ENCODE assay signal across 26 mouse cellular contexts in genomic region chr2:105779320-105779891, GRCm38 (mm10).
DNase-seq lines count a peak whose midpoint lies in the region; ATAC-seq and TF ChIP-seq lines count a peak whose summit lies in the region.
"Had no signal": no experiment of that assay in that cellular context is flagged by ENCODE, and none has a peak within 500 bp of the region (broad histone marks: within the 10 kb centered on the region; RNA-seq: fewer than 3 reads in every experiment).

No protein-coding gene starts in this region.

- peak; percentile 53 for ATAC-seq in forebrain, embryonic 11.5 days (replicated peaks; ENCODE audit: low FRiP score)
- no peak for ATAC-seq in forebrain, embryonic 13.5 days
- ATAC-seq in midbrain, embryonic 12.5 days (ENCODE audit: low FRiP score, low read depth) = peak; percentile 84
- no peak for ATAC-seq in midbrain, embryonic 15.5 days (replicated peaks)
- ATAC-seq: intestine, postnatal 0 days had no signal

- H3K36me3 ChIP-seq in forebrain, embryonic 11.5 days (ENCODE audit: control insufficient read depth, insufficient read depth, low read length) = no peaks in the 10 kb centered on the region
- no peaks in the 10 kb centered on the region for H3K36me3 ChIP-seq in forebrain, embryonic 13.5 days (ENCODE audit: poor library complexity, severe bottlenecking)
- no peaks in the 10 kb centered on the region for H3K36me3 ChIP-seq in midbrain, embryonic 12.5 days
- no peaks in the 10 kb centered on the region for H3K36me3 ChIP-seq in midbrain, embryonic 15.5 days (replicated peaks)
- H3K36me3 ChIP-seq: heart, embryonic 13.5 days; hindbrain, embryonic 10.5 days; limb, embryonic 12.5 days; liver, embryonic 15.5 days; stomach, embryonic 15.5 days had no signal

- H3K9ac ChIP-seq in forebrain, embryonic 11.5 days (ENCODE audit: low read length) = no peak overlapping the region
- H3K9ac ChIP-seq in forebrain, embryonic 13.5 days = no peak overlapping the region
- H3K9ac ChIP-seq in midbrain, embryonic 12.5 days (replicated peaks) = no peak overlapping the region
- no peak overlapping the region for H3K9ac ChIP-seq in midbrain, embryonic 15.5 days
- H3K9ac ChIP-seq: heart, embryonic 13.5 days; limb, embryonic 12.5 days; liver, embryonic 15.5 days; lung, embryonic 14.5 days; stomach, embryonic 15.5 days had no signal

- no peaks in the 10 kb centered on the region for H3K27me3 ChIP-seq in forebrain, embryonic 11.5 days (ENCODE audit: control insufficient read depth, insufficient read depth, low read length)
- H3K27me3 ChIP-seq in forebrain, embryonic 13.5 days = no peaks in the 10 kb centered on the region
- peaks cover 45% of the 10 kb centered on the region for H3K27me3 ChIP-seq in midbrain, embryonic 12.5 days
- H3K27me3 ChIP-seq in midbrain, embryonic 15.5 days (replicated peaks) = peaks cover 36% of the 10 kb centered on the region
- H3K27me3 ChIP-seq: heart, embryonic 13.5 days; limb, embryonic 12.5 days; liver, embryonic 15.5 days; stomach, embryonic 15.5 days had no signal

- H3K4me2 ChIP-seq in forebrain, embryonic 11.5 days (ENCODE audit: low read depth, low read length, severe bottlenecking) = no peak overlapping the region
- no peak overlapping the region for H3K4me2 ChIP-seq in forebrain, embryonic 13.5 days
- no peak overlapping the region for H3K4me2 ChIP-seq in midbrain, embryonic 12.5 days (replicated peaks)
- no peak overlapping the region for H3K4me2 ChIP-seq in midbrain, embryonic 15.5 days
- H3K4me2 ChIP-seq: heart, embryonic 13.5 days; limb, embryonic 12.5 days; liver, embryonic 15.5 days; lung, embryonic 14.5 days; stomach, embryonic 15.5 days had no signal

- H3K4me1 ChIP-seq in forebrain, embryonic 11.5 days (replicated peaks; ENCODE audit: control insufficient read depth, insufficient read depth, low read length) = no peaks in the 10 kb centered on the region
- no peaks in the 10 kb centered on the region for H3K4me1 ChIP-seq in forebrain, embryonic 13.5 days
- H3K4me1 ChIP-seq in midbrain, embryonic 12.5 days = no peaks in the 10 kb centered on the region
- H3K4me1 ChIP-seq in midbrain, embryonic 15.5 days = no peaks in the 10 kb centered on the region
- H3K4me1 ChIP-seq: heart, embryonic 13.5 days; limb, embryonic 12.5 days; liver, embryonic 15.5 days; stomach, embryonic 15.5 days had no signal

- H3K9me3 ChIP-seq in forebrain, embryonic 11.5 days (ENCODE audit: control insufficient read depth, low read length) = no peaks in the 10 kb centered on the region
- H3K9me3 ChIP-seq in forebrain, embryonic 13.5 days (replicated peaks) = no peaks in the 10 kb centered on the region
- H3K9me3 ChIP-seq in midbrain, embryonic 12.5 days = no peaks in the 10 kb centered on the region
- no peaks in the 10 kb centered on the region for H3K9me3 ChIP-seq in midbrain, embryonic 15.5 days
- H3K9me3 ChIP-seq: G1E; heart, embryonic 13.5 days; hindbrain, embryonic 10.5 days; limb, embryonic 12.5 days; liver, embryonic 15.5 days; stomach, embryonic 15.5 days had no signal

- DNase-seq in forebrain, embryonic 11.5 days (ENCODE audit: low spot score) = no peak
- peak; percentile 56 for DNase-seq in brain, embryonic 14.5 days (ENCODE audit: low read depth)
- DNase-seq in embryo, embryonic 9.5 days (ENCODE audit: extremely low spot score) = peak; percentile 25
- no peak for DNase-seq in right cerebral cortex, adult 18-20 months
- no peak for DNase-seq in urinary bladder, postnatal 4 days (ENCODE audit: low spot score in 2 of 2)
- DNase-seq: adrenal gland, postnatal 10 days; cerebellum, adult 11 months; cerebellum, adult 9-10 months; cerebellum, postnatal 36 days; gastrocnemius, postnatal 10 days; heart, postnatal 10 days; kidney, adult 9 months; kidney, postnatal 10 days; lung, embryonic 14.5 days; lung, postnatal 14 days; right cerebral cortex, postnatal 25 days had no signal

- H3K27ac ChIP-seq in forebrain, embryonic 11.5 days (ENCODE audit: low read depth, low read length) = no peak overlapping the region
- no peak overlapping the region for H3K27ac ChIP-seq in forebrain, embryonic 13.5 days
- no peak overlapping the region for H3K27ac ChIP-seq in midbrain, embryonic 12.5 days (replicated peaks)
- no peak overlapping the region for H3K27ac ChIP-seq in midbrain, embryonic 15.5 days
- H3K27ac ChIP-seq: heart, embryonic 13.5 days; hindbrain, embryonic 10.5 days; limb, embryonic 12.5 days; liver, embryonic 15.5 days; stomach, embryonic 15.5 days had no signal

- TF ChIP-seq CTCF in brain, embryonic 14.5 days (IDR thresholded peaks at IDR 0.05; ENCODE audit: borderline replicate concordance, extremely low read depth, insufficient read depth, insufficient read length) = no peak

- no peak for TF ChIP-seq POLR2A in brain, embryonic 14.5 days (IDR thresholded peaks at IDR 0.05; ENCODE audit: borderline replicate concordance, extremely low read depth, insufficient read depth, insufficient read length, poor library complexity, severe bottlenecking)

- 11% methylated on average over 6 of the region's 6 CpGs for WGBS in forebrain, embryonic 11.5 days
- WGBS in forebrain, embryonic 13.5 days = 1% methylated on average over 6 of the region's 6 CpGs
- WGBS in midbrain, embryonic 12.5 days = 15% methylated on average over 6 of the region's 6 CpGs
- WGBS in midbrain, embryonic 15.5 days = 10% methylated on average over 6 of the region's 6 CpGs

- no peak overlapping the region for H3K4me3 ChIP-seq in forebrain, embryonic 11.5 days (ENCODE audit: low read depth, low read length)
- H3K4me3 ChIP-seq in forebrain, embryonic 13.5 days = no peak overlapping the region
- H3K4me3 ChIP-seq in midbrain, embryonic 12.5 days = no peak overlapping the region
- no peak overlapping the region for H3K4me3 ChIP-seq in midbrain, embryonic 15.5 days
- H3K4me3 ChIP-seq: heart, embryonic 13.5 days; hindbrain, embryonic 10.5 days; limb, embryonic 12.5 days; liver, embryonic 15.5 days; stomach, embryonic 15.5 days had no signal

Comparison
In these comparisons a context has a peak if more than half of its experiments do, and no peak if none do; other contexts are left out.
1. ATAC-seq: peak in forebrain, embryonic 11.5 days (single experiment) and midbrain, embryonic 12.5 days (single experiment); none in forebrain, embryonic 13.5 days (single experiment) and midbrain, embryonic 15.5 days (single experiment).
2. DNase-seq: peak in brain, embryonic 14.5 days (single experiment) and embryo, embryonic 9.5 days (single experiment); none in forebrain, embryonic 11.5 days (single experiment), right cerebral cortex, adult 18-20 months (single experiment) and urinary bladder, postnatal 4 days (0 of 2).